Mouse (Mus musculus) cerebellum, adult (tissue): ENCODE data around the gene Anks6.
"Not testable (repeated sequence)": the region's sequence is repeated elsewhere in the genome, so short reads cannot be mapped to it uniquely, and the experiment has no call there.

Experiments
- ATAC-seq: cut with Nextera tagmentation; 2 replicates; pipeline ENCODE4 v1.9.2; 2017; ENCODE audit warnings: mild to moderate bottlenecking, moderate library complexity, mixed read lengths; ENCODE audit not compliant: insufficient number of reproducible peaks, low FRiP score, low TSS enrichment

Gene Anks6

DNA sequence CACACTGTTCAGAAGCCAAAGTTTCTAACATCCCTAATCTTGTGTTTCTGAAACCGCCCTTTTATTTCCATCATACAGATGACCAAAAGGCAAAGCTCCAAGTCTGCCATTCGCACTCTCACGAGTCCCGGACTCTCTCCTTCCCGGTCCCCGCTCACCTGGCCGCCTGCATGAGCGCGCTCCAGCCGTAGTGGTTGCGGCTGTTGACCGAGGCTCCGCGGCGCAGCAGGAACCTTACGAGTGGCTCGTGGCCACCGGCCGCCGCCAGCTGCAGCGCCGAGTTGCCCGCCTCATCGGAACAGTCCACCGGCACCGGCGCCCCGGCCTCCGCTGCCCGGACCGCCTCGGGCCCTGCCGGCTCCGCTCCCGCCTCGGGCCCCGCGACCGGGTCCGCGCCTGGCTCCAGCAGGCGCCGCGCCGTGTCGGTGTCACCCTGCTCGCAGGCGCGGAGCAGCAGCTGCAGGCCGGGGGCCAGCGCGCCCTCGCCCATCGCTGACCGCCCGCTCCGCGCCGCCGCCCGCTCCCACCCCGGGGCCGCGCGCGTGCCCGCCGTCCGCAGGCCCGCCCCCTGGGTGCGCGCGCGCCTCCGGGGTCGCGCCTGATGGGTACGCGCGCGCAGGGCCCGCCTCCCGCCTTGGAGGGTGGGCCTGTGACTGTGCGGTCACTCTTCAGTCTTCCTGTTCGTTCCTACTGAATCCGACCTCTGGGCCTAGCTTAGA is at the start of gene Anks6:
Anks6 (minus strand) TSS at position 637 of the 719 bp plus-strand sequence.
- ATAC-seq = peak; percentile 85

DNA sequence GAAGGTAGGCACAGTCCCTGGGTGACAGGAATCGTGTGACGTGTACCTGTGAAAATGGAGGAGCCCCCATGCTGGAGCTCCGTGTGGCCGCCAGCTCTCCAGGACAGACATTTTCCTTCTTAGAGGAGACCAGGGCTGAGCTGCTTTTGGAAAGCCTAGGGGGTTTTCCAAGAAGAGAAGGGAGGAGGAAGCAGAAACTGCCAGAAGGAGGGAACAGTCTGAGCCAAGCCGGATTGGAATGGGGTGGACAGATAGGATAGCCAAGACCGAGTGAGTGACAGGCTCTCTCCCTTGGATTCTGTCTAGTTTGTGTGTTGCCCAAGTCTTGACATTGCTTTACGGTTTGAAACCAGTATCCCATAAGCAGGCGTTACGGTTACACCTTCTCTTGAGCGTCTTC is 46.3 kb upstream of the Anks6 start:
- no peak for ATAC-seq

DNA sequence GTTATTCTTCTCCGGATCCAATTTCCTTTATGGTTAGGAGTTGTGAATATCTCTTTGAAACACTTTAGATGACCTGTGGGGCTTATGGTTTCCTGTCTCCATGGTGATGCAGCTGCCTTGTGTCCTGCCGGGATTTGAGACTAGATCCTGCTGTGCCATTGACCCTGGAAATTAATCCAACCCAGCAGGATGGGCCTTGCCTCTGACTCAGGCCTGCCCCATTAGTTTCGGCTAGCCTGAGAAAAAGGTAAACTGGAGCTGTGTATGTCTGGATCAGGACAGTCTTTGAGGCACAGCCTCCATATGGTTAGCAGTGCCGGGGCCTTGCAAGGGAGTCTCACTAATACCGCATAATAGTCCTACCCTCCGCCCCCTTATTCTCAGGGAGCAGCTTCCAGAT is 36.4 kb upstream of the Anks6 start:
- ATAC-seq = no peak

DNA sequence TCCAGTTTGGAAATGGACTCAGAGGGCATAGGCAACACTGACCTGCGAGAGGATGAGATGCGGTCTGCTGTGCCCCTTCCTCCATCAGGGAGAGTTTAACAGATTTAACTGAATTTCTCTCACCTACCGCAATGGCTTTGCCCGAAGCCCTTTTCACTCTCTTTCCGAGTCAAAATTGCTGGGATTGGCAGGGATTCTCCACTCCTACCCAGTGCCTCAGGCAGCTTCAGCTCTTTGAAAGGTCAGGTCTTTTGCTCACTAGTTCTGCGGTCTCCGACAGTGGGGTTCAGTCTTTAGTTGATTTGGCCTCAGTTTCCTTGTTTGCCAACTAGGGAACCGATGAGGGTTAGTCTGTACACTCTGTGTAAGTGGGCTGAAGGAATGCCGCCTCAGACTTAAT is 35.9 kb upstream of the Anks6 start:
- ATAC-seq = no peak

DNA sequence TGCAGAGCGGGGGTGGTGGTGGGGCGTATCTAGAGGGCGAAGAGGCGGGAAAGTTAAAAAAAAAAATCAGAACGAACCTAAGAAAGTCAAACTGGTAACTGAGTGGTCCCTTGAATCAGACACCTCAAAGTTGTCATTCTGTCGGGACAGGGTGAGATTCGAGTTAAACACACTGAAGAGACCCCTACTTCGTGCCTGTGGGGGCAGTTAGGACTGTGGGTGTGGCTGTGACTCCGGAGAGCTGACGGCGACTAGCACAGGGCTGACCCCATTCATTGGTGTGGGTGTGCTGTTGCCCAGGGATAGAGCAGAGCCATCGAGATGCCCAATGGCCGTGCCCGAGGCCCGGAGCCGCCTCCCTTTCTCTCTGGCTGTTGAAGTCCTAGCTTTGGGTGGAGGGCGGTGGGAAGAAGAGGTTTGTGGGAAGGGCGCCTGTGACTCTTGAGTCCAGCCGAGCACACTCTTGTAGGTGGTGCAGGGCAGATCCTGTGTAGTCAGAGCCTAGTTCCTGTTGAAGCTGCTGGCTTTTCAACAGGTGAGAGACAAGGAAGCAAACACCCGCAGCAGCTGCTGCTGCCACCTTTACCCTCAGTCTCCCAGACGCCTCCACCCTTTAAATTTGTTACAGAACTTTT is 35.3 kb upstream of the Anks6 start:
- peak; percentile 54; the same call in 1 of the 2 replicates for ATAC-seq

DNA sequence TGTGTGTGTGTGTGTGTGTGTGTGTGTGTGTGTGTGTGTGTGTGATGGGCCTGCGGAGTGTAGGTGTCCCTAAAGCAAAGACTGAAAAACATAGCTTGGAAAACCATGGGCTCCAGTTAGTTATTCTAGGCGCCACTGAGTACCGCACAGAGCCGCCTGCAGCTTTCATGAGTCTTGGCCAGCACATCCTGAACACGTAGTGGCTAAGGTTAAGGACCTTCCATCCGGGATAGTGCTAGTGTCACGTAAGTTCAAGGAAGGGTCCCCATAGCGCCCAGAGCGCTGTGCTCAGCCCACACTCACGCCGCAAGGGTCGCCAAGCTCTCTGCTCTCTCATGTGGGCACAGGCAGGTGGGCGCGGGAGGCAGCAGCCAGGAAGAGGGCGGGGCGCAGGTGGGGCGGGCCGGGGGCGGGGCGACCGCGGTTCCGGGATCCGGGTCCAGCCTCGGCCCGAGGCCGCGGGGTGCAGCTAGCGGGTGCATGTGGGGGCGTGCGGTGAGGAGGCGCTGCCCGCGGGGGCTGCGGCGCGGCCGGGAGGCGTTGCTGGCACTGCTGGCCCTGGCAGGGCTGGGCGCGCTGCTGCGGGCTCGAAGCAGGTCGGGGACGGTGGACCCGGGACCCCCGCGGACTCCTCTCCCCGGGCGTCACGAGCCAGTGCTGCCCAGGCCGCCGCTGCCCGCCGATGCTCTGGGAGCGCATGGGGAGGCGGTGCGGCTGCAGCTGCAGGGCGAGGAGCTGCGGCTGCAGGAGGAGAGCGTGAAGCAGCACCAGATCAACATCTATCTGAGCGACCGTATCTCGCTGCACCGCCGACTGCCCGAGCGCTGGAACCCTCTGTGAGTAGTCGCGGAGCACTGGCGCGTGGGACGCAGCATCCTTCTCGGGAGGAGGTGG is 34.5 kb upstream of the Anks6 start, which contains the start of gene Galnt12:
Galnt12 (plus strand) TSS at position 417 of the 894 bp plus-strand sequence.
- ATAC-seq = peak; percentile 46; the same call in 1 of the 2 replicates

DNA sequence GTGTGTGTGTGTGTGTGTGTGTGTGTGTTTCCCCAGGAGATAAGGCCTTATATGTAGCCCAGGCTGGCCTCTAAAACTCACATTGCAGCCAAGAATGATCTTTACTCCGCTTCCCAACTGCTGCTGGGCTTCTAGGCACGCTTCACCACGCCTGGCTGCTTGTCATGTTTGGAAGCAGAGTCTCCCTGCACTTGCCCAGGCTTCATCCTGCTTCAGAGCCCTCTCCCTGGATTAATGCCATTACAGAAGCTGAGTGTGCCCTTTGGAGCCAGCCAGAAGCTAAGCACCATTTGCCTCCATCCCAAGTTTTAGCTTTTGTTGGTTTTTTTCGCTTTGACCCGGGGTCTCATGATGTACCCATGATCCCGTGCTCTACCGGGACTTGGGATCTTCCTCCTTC is 31.4 kb upstream of the Anks6 start:
- no peak for ATAC-seq

DNA sequence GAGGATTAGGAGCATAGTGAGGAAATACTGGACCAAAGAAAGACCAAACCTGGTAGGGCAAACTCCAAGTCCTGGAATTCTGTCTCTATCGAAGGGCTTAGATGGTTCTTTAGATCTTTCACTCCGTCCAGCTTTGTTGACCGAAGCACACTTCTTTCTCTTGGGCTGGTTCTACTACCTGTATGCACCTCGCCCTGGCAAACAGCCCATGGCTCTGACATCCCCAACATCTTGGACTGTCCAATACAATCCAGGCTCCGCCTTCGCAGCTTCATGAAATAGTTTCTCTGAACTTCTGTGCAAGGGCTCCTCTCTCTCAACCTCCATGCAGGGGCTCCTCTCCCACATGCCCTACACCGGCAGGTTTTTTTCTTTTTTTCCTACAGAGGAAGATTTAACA is 26.6 kb upstream of the Anks6 start:
- ATAC-seq = no peak

DNA sequence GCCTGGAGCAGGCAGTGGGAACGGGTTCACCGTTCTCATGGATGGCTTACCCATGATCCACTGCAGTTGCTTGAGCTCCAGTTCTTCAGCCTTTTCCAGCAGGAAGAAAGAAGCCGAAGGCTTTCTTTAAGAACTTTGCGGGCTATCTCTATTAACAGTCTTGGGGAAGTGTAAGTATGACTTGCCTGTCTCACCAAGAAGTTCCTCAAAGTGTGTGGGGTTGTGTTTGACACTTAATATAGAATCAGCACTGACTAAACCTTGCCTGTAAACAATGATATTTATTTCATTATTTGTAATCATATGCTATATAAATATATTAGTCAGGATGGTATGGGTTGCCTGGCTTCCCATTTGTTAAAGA is 23.4 kb upstream of the Anks6 start:
- ATAC-seq = no peak

DNA sequence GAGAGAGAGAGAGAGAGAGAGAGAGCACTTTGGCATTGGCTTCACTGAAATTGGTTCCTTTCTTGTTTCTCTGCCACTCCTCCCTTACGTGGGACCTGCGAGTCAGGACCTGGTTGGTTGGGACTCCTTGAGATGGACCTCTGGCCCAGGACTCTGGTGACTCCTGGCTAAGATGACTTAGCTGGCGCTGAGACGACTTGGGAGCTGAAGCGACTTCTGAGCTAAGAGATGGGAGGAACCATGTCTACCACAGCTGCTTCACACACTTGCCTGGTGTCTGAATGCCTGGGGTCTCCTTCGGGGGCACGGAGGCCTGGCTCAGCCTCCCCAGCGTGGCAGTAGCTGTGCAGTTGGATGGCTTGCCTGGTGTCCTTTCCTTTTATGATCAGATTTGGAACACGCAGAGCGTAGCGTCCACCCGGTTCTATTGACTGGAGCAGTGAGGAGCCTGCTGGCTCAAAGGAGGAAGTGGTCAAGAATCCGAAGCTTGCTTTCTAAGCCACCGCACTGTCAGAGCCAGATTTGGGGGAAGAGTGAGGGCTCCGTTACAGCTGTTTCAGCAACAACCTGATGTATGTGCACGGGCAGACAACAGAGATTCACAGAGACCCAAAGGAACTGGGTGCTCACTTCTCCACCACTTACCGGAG is 22.9 kb upstream of the Anks6 start:
- ATAC-seq = no peak

DNA sequence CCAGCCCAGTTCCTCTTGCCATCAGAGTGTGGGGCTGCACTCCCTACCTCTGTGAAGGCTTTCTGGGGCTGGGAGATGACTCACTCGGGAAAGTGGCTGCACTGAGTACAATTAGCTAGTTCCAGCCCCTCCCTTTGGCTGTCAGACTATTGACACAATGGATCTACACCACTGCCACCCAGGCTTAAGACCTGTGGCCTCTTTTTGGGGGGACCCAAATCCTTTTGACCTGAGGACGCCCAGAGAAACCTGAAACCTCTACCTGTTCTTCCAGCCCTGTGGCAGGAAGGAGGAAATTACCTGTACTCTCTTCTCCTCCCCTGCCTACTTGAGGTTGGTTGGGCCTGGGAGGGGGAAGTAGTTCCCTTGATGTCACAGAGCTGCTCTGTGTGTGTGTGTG is 17.8 kb upstream of the Anks6 start:
- ATAC-seq = no peak

DNA sequence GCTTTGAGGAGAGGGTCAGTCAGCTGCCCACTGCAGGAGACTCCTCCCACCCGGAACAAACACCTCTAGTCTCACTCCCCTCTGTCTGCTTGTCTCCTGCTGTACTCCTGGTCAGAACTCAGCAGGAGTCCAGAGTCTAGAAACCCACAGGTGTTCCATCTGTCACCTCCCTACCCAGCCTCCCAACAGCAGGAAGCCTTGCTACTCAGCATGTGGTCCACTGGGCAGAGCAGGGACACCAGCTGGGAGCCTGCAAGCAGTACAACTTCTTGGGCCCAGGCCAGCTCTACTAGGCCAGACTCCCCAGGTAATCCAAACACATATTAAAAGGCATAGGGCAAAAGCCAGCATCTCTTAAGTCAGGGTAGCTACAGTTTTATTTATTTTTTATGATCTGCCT is 3.7 kb upstream of the Anks6 start:
- ATAC-seq = no peak

DNA sequence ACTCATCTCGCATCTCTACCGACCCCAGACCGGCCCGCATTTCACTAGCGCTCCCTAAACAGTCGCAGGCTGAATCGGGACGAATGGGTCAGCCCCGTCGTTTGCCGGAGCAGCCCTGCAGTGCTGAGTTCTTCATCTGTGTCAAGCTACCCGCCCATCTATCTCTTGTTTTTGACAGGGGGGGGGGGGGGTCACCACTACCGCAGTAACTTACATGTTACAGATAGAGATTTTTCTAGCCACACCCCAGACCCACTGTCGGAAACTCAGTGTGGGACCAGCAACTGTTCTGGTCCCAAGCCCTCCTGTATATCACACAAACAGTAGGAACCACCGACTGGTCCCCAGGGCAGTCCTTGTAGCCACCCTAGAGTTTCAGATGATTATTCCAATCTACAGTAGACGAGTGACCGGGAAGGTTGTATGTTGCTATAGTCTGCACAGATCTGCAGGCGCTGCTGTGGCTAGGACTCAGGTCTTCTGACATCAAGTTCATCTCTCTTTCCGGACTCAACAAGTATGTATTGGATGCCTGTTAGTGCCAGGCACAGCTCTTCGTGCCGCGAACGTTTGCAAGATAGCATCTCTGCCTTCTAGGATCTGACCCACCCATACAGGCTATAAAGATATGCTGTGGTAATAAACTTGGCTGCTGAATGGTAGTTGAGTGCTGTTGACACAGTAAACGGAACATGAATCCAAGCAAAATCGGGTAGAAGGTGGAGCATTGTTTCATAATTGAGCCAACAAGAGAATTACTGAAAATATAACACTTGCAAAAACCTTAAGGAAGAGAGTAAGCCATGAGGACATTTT is 491 bp upstream of the Anks6 start:
- peak; percentile 12; the same call in 1 of the 2 replicates for ATAC-seq

DNA sequence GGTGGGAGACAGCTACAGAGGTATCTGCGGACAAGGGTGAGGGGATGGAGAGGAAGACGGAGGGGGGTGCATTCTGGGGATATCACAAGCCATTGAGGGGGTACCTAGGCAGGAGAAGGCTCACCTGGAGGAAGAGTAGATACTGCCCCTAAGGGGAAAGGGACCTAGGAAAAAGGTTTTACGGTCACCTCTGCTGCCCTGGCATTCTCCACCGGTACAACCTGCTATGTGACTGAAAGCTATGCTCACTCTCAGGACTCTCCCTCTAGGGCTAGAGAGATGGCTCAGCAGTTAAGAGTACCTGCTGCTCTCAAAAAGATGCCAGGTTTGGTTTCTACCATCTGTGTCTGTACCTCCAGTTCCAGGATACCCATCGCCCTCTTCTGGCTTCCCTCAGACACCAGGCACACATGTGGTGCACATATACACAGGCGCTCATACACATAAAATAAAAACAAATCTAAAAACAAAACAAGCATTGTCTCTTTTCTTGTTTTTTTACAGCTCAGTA is 1.6 kb downstream of the Anks6 start:
- no peak for ATAC-seq

DNA sequence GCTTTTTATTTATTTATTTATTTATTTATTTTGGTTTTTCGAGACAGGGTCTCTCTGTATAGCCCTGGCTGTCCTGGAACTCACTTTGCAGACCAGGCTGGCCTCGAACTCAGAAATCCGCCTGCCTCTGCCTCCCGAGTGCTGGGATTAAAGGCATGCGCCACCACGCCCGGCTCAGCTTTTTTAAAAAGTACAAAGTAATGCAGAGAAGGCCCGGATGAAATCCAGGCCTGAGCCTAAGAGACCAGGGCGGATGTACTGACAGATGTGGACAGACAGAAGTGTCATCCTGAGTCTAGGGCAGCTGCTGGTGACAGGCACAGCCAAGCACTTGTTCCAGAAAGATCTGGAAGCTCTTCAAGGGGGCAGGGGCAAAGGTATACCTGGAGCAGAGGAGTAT is 2.1 kb downstream of the Anks6 start:
- not testable (repeated sequence) for ATAC-seq

DNA sequence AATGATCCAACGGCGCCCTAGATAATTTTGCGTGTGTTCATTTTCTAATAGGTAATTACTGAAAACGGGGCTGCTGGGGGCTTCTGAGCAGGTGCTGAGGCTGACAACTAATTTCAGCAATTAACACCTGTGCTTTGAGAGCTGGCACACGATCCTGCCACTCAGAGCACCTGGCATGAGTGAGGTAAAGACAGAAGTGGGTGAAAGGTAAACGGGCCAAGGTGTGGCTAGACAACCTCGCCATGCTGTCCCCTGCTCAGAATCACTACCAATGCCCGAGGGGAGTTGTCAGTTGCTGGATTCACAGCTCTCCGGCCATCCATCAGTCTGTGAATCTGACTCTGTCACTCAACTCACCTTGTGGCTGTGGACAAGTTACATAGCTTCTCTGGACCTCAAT is 5.3 kb downstream of the Anks6 start:
- no peak for ATAC-seq

DNA sequence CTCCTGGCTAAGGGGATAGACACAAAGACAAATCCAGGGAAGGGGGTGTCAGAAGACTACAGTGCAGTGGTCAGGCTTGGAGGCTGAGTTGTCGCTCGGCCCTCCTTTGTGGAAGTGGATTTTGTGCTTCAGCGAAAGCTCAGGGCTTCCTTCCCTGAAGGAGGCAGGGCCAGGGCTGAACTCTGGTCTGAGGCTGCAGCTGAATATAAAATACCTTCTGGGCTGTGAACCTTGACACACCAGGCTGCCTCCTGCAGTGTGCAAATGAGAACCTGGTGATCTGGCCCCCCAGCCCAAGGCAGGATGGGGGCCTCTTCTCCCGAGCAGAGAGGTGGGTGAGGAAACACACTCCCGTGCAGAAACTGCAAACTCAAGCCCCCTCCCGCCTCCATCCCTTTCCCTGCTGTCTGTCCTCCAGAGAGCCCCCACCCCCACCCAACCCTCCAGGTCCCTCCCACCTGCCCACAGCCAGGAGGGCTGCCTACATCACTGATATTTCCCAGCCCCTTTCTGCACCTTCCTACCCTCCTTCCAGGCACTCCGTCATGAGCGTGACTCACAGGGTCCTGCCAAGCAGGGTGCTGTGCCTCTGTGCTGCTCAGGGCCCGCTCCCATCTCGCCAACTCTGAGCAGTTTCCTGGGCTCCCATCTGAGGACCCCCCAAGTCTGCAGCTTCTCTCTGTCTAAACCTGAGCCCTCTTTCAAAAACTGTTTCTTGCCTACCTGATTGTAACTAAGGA is 6.4 kb downstream of the Anks6 start:
- no peak for ATAC-seq

DNA sequence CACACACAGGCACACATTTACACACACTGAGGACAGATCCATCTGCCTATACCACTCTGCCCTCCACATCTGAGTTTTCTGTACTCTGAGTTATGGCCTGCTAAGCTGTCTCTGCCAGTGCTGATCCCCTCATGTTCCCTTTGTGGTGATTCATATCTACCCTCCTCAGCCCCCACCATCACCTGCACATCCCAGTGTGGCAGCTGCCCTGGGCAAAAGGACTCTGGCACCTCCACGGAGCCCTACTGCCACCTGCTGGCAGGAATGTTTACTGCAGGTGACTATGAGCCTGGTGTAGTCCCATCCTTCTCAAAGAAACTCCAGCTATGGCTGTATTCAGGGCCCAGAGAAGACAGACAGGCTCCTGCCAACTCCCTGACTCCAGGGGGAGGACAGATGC is 7.1 kb downstream of the Anks6 start:
- peak; percentile 51 for ATAC-seq

DNA sequence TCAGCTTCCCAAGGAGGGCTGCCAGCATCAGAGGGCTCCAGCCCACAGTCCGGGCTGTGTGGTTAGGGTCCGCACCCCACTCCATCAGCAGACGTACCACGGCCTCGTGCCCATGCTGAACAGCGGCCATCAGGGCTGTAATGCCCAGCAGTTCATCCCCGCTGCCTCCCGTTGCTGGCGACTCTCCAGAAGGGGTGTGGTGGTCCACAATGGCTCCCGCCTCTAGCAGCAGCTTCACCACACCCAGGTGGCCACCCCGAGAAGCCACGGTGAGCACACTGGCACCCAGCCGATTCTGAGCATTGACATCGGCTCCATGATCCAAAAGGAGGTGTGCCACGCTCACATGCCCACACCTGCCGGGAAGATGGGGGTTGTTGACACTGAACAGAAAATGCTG is 8.0 kb downstream of the Anks6 start:
- no peak for ATAC-seq
